Mouse (Mus musculus) monocyte, adult 5-6 weeks (primary cell): Measurements from ENCODE around the gene Nutf2. TPM values are rescaled to one million over a fixed set of nuclear protein-coding genes. Genes with fewer than 3 reads are reported as not detected.
"Not testable (repeated sequence)": the region's sequence is repeated elsewhere in the genome, so short reads cannot be mapped to it uniquely, and the experiment has no call there.

Source experiments
- ATAC-seq: fragments of 153-309, 156-312 bp; replicated peaks from 2 replicates; pipeline ENCODE4 v1.8.0; 2017; ENCODE audit warnings: mild to moderate bottlenecking; ENCODE audit not compliant: low TSS enrichment, insufficient number of reproducible peaks, severe bottlenecking, poor library complexity, low FRiP score
- total RNA-seq: library from RNA; stranded (forward); fragments of 200-1000, 200-491, 200-594 nt; gene quantifications from 3 replicates; pipeline ENCODE4 v1.2.3, GENCODE M21; 2017

Gene Nutf2
- 20.2 to 38.8 TPM (median 28.6 TPM) in 3 replicates for total RNA-seq

GRCm38 (mm10) chr8:105860143-105860981 is at the start of gene Nutf2:
Gene Nutf2, plus strand, starts transcription at chr8:105860580.
- peak; percentile 95 for ATAC-seq

- no peak for ATAC-seq
Measured at GRCm38 (mm10) chr8:105811061-105811460, 49.3 kb upstream of the Nutf2 start.

GRCm38 (mm10) chr8:105811543-105811942 is 48.8 kb upstream of the Nutf2 start:
- ATAC-seq: no peak

- no peak for ATAC-seq
Measured at GRCm38 (mm10) chr8:105812511-105812910, 47.9 kb upstream of the Nutf2 start.

- no peak for ATAC-seq
Measured at GRCm38 (mm10) chr8:105813241-105813640, 47.1 kb upstream of the Nutf2 start.

- ATAC-seq: no peak
Measured at GRCm38 (mm10) chr8:105819659-105820058, 40.7 kb upstream of the Nutf2 start.

- ATAC-seq: no peak
Measured at GRCm38 (mm10) chr8:105820925-105821324, 39.5 kb upstream of the Nutf2 start.

- ATAC-seq: peak; percentile 41
Measured at GRCm38 (mm10) chr8:105825506-105825905, 34.9 kb upstream of the Nutf2 start.

GRCm38 (mm10) chr8:105826379-105826778 is 34.0 kb upstream of the Nutf2 start:
- ATAC-seq: no peak

- ATAC-seq: peak; percentile 96
Measured at GRCm38 (mm10) chr8:105826861-105827848, 33.2 kb upstream of the Nutf2 start, which contains the start of the genes Ranbp10 and Tsnaxip1. Gene Ranbp10, minus strand, starts transcription at chr8:105827350. Gene Tsnaxip1, plus strand, starts transcription at chr8:105827731.

- ATAC-seq: not testable (repeated sequence)
Measured at GRCm38 (mm10) chr8:105833740-105834139, 26.6 kb upstream of the Nutf2 start.

GRCm38 (mm10) chr8:105835318-105835717 is 25.1 kb upstream of the Nutf2 start:
- ATAC-seq: peak; percentile 94

- no peak for ATAC-seq
Measured at GRCm38 (mm10) chr8:105836991-105837390, 23.4 kb upstream of the Nutf2 start.

GRCm38 (mm10) chr8:105839209-105839608 is 21.2 kb upstream of the Nutf2 start:
- no peak for ATAC-seq

GRCm38 (mm10) chr8:105846678-105847077 is 13.7 kb upstream of the Nutf2 start:
- no peak for ATAC-seq

GRCm38 (mm10) chr8:105850014-105850413 is 10.4 kb upstream of the Nutf2 start:
- no peak for ATAC-seq

- ATAC-seq: no peak
Measured at GRCm38 (mm10) chr8:105850611-105851010, 9.8 kb upstream of the Nutf2 start.

- peak; percentile 67 for ATAC-seq
Measured at GRCm38 (mm10) chr8:105851651-105852143, 8.7 kb upstream of the Nutf2 start.

- no peak for ATAC-seq
Measured at GRCm38 (mm10) chr8:105852146-105852729, 8.1 kb upstream of the Nutf2 start.
